Mouse (Mus musculus) thymus, postnatal 4 days (tissue): ENCODE data around the gene Hrg.
"Not testable (repeated sequence)": the region's sequence is repeated elsewhere in the genome, so short reads cannot be mapped to it uniquely, and the experiment has no call there.

Source experiments
- DNase-seq: peaks from one replicate; pipeline ENCODE4 v3.0.0; 2021

Gene Hrg

GRCm38 (mm10) chr16:22950840-22951395, at the start of gene Hrg:
Gene Hrg (plus strand): TSS chr16:22951072.
- DNase-seq, result no peak

DNA sequence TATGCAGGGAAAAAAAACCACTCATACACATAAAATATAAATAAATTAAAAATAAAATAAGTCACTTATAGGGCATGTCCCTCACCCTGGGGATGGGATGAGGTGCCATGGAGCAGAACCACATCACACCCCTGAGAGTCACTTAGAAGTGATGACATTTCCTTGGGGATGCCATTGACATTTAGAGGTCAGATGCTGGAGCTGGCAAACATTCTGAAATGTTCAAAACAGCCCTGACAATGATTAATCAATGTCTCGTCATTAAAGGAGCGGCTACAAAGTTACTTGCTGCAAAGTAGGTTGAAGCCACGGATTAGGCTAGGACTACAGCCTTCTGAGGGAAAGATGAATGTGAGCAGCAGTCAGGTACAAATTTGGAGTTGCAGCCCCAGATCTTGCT, 49.5 kb upstream of the Hrg start:
- no peak for DNase-seq

DNA sequence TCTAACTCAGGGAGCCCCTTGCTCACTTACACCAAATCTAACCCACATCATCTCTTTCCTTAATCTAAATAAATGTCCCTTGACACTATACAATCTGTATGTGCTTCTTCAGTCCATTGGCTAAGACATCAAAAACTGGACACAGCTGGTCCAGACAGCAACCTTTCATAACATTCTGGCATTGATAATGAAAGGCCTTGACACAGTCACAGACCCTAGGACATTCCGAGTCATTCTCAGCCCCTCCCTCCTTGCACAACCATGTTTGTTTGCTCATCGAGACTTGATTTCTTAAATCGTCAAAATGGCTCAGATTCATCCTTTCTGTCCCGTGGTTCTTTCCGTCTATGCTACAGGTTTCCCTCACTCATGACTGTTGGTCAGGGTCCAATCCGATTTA, 41.6 kb upstream of the Hrg start:
- DNase-seq, result no peak

DNA sequence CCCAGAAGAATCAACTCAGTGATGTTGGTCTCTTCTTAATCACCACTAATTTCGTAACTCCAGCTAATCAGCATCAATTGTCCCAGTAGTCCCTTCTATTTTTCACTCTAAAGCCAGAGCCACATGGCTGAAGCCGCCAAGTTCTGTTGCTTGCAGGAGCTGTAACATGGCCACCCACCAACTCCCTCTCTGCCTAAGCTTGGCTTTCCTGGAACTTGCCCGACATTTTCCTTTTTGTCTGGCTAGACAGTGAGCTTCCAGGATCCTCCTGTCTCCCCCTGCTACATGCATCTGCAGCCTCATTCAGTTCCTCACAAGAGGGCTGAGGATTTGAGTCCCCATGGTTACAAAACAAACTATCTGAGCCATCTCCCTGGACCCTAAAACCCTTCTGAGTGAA, 38.9 kb upstream of the Hrg start:
- no peak for DNase-seq

- no peak for DNase-seq
Observed at GRCm38 (mm10) chr16:22912886-22913285, 38.0 kb upstream of the Hrg start.

DNA sequence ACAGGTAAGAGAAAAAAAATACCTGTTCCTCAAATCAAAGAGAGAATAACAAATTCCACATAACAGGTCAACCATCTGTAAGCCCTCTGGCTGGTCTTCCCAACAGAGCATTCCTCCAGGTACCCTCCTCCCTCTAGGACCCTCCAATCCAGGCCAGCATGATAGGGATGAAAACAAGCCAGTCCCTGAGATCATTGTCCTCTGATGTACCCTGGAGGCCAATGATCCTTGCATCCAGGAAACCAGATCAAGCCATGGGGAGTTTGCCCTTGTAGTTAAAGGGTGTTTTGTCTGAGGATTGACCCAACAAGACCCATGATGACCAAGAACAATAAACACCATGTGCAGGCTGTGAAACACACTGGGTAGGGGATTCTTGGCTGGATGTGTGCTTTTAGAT, 36.6 kb upstream of the Hrg start:
- no peak for DNase-seq

DNA sequence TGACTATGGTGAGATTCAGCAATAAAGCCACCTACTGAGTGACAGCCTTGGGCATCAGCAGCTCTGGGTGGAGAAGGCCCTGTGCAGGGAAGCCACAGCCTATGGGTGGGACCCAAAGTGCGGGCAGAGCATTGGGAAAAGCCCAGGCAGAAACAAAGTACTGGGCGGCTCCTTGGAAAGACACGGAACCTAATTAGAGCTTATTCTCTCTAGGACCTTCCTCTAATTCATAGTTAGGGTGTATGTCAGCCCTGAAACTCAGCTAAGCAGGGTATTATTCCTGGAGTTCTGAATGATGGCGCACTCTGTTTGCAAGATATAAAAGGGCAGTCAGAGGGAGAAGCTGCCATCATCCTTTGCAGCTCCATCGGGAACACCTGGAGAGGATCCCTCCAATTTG, 32.8 kb upstream of the Hrg start, which contains the start of gene Fetub:
TSS of gene Fetub (plus strand) at position 301 of the 400 bp plus-strand sequence.
- DNase-seq, result no peak

DNA sequence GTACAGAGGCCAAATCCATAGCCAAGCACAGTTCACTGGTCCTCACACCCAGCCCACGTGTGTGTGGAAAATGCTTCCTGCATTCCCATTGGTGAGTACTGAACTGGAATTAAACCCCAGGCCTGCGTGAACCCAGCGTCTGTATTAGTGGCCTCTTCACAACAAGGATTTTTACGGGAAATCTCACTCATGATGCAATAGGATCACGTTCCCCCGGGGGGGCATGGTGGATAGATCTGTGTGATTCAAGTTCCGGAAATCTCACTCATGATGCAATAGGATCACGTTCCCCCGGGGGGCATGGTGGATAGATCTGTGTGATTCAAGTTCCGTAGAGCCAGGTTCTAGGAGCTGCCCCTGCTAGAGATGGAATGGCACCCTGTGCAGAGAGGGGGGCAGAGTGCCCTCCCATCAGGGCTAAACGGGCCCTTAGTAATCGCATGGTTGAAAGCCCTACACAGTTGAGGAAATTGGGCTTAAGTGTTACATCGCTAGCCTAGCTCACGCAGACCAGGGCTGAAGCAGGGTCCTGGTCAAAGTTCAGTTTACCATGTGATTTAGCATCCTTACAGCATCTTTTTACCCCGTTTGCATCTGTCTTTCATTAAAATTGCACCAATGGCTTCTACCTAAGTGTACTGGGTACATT, 32.1 kb upstream of the Hrg start:
- DNase-seq, result no peak

DNA sequence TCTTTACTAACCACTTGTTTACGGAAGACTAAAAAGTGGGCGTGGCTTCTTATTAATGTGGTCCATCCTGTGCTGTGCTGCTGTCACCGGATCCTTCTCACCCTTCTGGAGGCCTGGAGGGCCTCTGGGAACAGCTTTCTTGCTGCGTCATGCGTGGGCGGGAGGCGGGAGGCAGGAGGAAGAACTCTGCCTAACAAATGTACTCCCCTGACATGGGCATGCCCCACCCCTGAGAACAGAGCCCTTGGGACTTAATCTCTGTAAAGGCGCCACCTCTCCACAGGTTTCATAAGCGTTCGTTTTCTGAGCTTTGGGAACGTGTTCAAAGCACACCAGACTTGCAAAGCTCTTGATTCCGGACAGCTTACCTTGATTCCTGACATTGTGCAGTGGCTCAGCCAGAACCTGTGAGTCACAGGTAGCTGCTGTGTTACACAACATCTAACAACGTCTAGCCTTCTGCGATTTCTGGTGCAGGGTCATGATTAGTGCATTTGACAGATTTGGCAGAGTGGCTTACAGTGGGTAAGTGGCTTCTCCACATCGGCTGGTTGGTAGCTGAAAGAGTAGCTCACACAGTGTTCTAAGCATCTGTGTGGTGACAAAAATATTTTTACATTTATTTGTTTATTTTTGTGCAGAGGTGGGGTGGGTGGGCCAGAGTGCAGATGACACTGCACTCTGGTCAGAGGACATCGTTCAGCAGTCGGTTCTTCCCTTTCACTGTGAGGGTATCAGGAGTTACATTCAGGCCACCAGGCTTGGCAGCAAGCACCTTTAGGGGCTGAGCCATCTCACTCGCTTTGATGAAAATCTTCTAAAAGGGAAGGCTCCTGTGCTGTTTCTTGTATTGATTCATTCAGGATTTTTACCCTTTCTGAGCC, 30.7 kb upstream of the Hrg start:
- peak; percentile 10 for DNase-seq

DNA sequence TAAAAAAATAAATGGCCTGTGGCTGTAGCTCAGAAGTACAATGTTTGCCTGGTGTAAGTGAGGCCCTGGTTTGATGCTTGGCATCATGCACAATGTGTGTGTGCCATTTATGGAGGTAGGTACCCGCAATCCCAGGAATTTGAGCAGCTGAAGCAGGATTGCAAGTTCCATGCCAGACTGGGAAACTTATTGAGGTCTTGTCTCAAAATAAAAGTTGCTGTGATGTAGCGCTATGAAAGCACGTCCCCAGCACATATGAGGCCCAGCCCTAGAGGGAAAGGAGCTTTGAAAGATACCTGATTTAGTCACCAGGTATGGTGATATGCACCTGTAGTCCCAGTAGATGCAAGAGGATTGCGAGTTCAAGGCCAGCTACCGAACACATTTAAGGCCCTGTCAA, 29.1 kb upstream of the Hrg start:
- DNase-seq, result no peak

DNA sequence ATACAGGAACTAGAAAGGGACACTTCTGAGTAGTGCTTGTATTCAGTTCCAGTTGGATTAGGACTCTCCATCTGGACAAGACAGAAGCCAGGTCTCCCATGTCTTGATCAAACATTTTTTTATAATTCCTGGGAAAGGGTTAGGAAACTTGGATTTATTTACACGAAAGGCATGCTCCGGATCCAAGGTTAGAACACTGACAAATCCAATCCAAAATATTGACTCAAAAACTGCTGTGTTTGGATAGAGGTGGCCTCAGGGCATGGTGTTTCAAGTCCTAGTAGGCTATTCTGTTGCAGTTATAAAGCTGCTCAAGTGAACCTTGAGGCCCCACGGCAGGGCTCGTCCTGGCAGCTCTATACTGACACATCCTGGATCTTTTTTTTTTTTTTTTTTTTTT, 28.4 kb upstream of the Hrg start:
- no peak for DNase-seq

GRCm38 (mm10) chr16:22929575-22929974, 21.3 kb upstream of the Hrg start:
- no peak for DNase-seq

- no peak for DNase-seq
Observed at GRCm38 (mm10) chr16:22931431-22932200, 19.3 kb upstream of the Hrg start.

GRCm38 (mm10) chr16:22937631-22938030, 13.2 kb upstream of the Hrg start:
- no peak for DNase-seq

GRCm38 (mm10) chr16:22938541-22938940, 12.3 kb upstream of the Hrg start:
- DNase-seq, result no peak

DNA sequence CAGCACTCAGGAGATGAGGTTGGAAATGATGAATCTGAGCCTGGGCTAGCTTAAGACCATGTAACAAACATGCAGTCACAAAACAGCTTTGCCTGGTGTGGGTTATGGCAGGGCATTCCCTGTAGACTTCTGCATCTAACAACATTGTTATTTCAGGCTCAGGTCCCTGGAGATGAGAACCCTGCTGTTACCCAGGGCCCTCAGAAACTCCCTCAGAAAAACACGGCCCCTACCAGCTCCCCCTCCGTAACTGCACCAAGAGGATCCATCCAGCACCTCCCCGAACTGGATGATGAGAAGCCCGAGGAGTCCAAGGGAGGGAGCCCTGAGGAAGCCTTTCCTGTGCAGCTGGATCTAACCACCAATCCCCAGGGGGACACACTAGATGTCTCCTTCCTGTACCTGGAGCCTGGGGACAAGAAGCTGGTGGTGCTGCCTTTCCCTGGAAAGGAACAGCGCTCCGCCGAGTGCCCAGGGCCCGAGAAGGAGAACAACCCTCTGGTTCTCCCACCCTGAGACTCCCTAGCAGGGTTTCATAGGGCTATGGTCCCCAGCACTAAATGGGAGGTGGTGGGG, 11.7 kb upstream of the Hrg start:
- no peak for DNase-seq

DNA sequence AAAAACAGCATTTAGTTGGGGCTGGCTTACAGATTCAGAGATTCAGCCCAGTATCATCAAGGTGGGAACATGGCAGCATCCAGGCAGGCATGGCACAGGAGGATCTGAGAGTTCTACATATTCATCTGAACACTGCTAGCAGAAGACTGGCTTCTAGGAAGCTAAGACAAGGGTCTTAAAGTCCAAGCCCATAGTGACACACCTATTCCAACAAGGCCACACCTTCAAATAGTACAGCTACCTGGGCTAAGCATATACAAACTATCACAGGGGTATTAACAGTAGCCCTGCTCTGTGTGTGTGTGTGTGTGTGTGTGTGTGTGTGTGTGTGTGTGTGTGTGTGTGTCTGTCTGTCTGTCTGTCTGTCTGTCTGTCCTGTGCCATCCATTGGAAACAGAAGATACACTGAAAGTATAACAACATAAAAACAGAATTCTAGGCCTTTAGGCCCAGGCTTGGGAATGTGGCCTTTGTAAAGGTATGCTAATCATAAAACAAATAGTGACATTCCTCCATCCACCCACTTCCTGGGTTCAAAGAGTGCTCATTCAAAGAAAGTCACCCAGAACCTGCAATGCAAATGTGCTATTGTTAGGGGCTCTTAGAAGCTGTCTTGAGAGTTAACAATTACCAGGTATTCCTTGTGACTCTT, 8.9 kb upstream of the Hrg start:
- DNase-seq, result not testable (repeated sequence)

GRCm38 (mm10) chr16:22947371-22947770, 3.5 kb upstream of the Hrg start:
- no peak for DNase-seq

GRCm38 (mm10) chr16:22953069-22953468, 2.2 kb downstream of the Hrg start:
- no peak for DNase-seq

GRCm38 (mm10) chr16:22955397-22956084, 4.7 kb downstream of the Hrg start:
- peak; percentile 10 for DNase-seq

DNA sequence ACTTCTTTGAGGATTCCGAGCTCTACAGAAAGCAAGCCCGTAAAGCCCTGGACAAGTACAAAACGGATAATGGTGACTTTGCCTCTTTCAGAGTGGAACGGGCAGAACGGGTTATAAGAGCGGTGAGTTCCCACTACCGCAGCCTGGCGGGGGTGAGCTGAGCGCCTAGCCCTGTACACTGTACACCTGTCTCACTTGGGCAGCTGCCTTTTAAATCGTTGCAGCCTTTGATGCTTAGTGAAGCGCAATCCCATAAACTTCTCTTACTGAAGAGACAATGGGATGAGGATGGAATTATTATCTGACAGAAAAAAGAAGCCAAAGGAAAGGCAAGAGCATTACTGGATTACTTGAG, 5.2 kb downstream of the Hrg start:
- no peak for DNase-seq

DNA sequence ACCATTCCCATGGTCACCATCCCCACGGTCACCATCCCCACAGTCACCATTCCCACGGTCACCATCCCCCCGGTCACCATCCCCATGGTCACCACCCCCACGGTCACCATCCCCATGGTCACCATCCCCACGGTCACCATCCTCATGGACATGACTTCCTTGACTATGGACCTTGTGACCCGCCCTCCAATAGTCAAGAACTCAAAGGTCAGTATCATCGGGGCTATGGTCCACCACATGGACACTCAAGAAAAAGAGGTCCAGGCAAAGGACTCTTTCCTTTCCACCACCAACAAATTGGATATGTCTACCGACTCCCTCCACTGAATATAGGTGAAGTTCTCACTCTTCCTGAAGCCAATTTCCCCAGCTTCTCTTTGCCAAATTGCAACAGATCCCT, 10.2 kb downstream of the Hrg start:
- DNase-seq, result no peak
